Mouse (Mus musculus) naive thymus-derived CD4-positive, alpha-beta T cell, adult 2 months (primary cell): Measurements from ENCODE around the gene Entpd6.

Source experiments
- DNase-seq: peaks from one replicate; pipeline ENCODE4 v3.0.0-alpha.2; 2011; ENCODE audit warnings: low read depth

Gene Entpd6

GRCm38 (mm10) chr2:150787234-150787771, 38.5 kb downstream of the Entpd6 start:
- DNase-seq, result peak; percentile 40

GRCm38 (mm10) chr2:150788768-150789550, 40.1 kb downstream of the Entpd6 start:
- no peak for DNase-seq

GRCm38 (mm10) chr2:150793320-150793719, 44.5 kb downstream of the Entpd6 start:
- no peak for DNase-seq

DNA sequence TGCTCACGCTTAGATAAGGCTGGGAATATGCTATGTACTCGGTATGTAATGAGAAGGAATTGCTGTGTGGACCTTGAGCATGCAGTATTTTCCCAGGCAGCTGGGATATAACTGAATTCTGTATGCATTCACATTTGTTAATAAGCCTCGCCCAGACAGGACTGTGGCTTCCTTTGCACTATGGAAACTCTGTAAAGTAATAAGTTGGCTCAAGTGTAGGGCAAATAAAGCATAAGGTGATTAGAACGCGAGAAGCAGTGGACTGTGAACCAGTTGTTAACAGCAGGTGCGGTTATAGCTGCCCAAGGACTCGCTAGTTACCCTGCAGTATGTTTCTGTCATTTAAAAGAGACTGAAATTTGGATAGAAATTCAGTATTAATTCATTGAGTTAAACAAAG, 49.2 kb downstream of the Entpd6 start:
- no peak for DNase-seq

GRCm38 (mm10) chr2:150800616-150801015, 51.8 kb downstream of the Entpd6 start:
- DNase-seq, result no peak

DNA sequence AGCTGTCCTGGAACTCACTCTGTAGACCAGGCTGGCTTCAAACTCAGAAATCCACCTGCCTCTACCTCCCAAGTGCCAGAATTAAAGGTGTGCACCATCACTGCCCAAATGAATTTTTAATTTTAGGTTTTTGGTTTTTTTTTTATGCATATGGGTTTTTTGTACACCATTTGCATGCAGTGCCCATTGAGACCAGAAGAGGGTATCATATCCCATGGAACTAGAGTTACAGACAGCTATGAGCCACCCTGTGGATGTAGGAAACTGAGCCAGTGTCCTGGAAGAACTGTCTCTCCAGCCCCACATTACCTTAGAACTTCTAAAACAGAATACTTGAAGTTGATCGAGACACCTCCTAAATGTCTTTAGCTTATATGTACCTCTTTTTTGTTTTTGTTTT, 54.2 kb downstream of the Entpd6 start:
- DNase-seq, result peak; percentile 37

- DNase-seq, result no peak
Observed at GRCm38 (mm10) chr2:150808381-150808780, 59.5 kb downstream of the Entpd6 start.

DNA sequence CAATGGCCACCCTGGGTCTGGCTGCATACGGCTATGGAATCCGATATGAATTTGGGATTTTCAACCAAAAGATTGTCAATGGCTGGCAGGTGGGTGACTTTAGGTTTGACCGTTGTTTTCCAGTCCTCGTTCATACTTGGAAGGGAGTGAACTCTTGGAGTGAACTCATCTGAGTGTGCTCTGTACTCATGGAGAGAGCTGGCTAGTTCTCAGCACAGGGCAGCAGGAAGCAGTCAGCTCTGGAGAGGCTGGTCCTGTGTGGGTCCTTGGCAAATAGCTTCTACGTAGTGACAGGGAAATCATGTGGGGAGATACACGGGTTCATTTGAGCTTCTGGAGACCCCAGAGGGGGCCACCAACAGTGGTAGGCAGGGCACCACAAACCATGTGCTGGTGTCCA, 60.0 kb downstream of the Entpd6 start:
- DNase-seq, result no peak

- no peak for DNase-seq
Observed at GRCm38 (mm10) chr2:150810603-150811002, 61.8 kb downstream of the Entpd6 start.

- DNase-seq, result no peak
Observed at GRCm38 (mm10) chr2:150812816-150813215, 64.0 kb downstream of the Entpd6 start.

DNA sequence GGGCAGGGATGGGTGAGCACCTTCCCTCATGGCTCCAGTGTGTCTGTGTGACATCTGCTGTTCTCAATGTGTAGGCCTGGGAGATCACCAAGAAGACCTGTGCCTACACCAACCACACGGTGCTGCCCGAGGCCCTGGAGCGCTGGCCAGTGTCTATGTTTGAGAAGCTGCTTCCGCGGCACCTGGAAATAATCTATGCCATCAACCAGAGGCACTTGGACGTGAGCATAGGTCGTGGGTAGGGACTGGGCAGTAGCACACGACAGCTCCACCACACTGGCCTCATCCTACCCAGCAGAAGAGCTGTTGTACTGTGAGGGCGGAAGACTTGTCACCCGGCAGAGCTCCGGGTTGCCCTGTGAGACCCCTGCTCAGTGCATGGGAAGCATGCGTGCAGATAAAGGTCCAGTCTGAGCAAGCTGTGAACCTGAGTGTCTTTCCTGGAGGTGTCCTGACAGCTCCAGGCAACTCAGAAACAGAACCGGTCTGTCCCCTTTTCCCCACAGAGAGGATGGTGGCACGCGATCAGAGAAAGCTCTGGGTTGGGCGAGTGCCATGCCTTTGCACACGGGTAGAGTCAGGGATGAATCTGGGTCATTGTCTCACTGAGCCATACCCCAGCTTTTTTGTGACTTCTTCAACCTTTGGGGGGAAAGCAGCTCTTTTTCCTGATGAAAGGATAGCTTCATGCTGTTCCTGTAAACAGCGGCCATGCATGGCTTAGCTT, 68.0 kb downstream of the Entpd6 start:
- DNase-seq, result no peak

DNA sequence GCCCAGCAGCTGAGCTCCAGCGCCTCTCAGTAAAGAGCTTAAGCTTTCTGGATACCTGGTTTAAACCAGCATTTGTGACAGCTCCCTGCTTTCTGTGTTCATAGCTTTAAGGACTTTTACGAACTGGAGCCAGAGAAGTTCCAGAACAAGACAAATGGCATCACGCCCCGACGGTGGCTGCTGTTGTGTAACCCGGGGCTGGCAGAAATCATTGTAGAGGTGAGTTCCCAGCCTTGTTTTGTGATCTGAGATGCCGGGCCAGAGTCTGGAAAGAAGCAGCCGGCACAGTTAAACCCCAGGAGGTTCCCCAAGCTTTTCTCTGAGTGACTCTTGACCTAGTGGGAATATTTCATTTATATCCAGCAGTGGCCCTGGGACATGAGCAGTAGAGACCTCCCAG, 69.9 kb downstream of the Entpd6 start:
- DNase-seq, result no peak

DNA sequence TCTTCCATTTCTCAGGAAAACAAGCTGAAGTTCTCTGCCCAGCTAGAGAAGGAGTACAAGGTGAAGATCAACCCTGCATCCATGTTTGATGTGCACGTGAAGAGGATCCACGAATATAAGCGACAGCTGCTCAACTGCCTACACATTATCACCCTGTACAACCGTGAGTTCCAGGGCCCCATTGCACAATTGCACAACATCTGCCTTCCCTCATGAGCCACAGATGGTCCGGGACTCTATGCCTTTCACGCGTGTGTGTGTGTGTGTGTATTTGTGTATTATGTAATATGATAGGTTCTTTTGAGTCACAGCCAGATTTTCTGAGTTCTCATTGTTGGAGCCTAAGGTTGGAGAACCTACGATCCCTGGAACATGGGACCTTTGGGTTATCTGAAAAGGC, 71.9 kb downstream of the Entpd6 start:
- no peak for DNase-seq
